Mouse (Mus musculus): Measurements from ENCODE around the gene Pde6g. TPM values are rescaled to one million over a fixed set of nuclear protein-coding genes. Genes with fewer than 3 reads are reported as not detected.

Pde6g gene
- total RNA-seq, 2 experiments from 2014 or later: 0.18 to 0.55 TPM

DNA sequence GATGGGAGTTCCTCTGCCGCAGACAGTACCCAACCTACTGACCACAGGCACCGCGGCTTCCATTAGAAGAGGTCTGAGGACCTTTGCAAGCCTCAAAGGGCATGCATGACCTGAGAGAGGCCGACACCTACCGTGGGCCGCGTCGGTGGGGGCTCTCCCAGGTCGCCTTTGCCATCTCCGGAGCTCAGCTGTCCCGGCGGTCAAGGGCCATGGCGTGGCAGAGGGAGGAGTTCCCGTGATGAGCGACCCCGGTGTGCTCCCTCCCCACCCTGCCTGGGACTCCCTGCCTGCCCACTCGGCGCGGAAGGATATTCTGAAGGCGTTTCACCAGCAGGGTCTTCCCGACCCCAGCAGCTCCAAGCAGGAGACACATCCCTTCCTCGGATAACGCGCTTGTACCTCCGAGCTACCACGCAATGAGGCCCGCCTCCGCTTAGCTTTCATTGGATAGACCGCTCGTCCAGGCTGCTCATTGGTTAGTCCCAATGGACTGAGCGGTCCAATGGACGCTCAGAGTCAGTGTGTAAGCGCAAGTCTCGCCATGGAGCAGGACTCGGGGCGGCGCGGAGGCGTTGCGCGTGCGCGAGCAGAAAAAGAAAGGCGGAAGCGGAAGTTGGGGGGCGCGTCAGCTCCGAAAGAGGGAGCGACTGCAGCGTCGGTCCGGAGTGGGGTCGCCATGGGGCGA, 13.9 kb upstream of the Pde6g start, which contains the start of gene Arl16:
Gene Arl16, minus strand, starts transcription at position 557 of the 685 bp plus-strand sequence.
- peak; percentile 96 for DNase-seq

DNA sequence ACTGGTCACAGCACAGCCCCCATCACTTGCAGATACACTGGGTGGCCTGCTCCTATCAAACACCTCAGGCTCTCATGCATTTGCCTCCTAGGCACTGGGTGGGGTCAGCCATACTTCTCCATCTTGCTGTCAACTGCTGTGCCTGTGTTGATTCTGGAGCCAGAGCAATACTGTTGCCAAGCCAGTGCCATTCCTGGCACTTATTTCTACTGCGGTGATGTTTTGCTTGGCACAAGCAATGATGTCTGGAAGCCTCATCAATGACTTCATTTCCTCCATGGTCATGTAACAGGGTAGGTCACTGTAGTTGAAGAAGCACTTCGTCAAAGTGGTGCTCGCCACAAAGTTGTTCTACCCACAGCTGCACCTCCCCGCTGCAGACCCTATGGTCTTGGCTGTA, 12.2 kb upstream of the Pde6g start:
- DNase-seq: no peak

DNA sequence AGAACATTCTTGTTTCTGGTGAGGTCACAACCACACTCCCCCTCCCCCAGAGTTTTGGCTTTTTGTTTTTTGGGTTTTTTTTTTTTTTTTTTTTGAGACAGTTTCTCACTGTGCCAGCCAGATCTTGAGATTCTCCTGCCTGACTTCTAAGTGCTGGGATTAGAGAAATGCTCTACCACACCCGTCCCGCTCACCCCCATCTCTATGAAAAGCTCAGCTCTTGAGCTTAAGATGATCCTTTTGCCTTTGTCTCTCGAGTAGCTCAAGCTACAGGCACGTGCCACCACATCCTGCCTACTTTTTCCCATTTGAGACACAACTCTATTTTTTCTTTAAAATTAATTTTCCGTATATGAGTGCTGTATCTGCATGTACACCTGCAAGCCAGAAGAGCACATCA, 11.1 kb upstream of the Pde6g start:
- no peak for DNase-seq

DNA sequence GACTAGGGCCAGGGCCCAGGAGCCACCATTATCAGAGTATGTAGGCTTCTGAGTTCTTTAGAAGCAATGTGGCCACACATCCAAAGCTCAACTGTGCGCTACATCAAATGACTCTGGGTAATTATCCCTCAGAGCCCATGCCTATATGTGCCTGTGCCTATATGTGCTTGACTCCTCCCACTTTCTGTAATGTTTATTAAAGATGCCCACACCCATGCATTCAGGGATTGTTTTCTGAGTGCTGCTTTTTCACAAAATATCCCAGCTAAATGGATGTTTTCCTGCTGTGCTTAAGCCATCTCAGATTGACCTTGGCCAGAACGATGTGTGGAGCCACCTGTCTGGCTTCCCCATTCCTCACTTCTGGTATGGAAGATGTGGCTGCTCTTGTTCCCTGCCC, 10.2 kb upstream of the Pde6g start:
- no peak for DNase-seq

DNA sequence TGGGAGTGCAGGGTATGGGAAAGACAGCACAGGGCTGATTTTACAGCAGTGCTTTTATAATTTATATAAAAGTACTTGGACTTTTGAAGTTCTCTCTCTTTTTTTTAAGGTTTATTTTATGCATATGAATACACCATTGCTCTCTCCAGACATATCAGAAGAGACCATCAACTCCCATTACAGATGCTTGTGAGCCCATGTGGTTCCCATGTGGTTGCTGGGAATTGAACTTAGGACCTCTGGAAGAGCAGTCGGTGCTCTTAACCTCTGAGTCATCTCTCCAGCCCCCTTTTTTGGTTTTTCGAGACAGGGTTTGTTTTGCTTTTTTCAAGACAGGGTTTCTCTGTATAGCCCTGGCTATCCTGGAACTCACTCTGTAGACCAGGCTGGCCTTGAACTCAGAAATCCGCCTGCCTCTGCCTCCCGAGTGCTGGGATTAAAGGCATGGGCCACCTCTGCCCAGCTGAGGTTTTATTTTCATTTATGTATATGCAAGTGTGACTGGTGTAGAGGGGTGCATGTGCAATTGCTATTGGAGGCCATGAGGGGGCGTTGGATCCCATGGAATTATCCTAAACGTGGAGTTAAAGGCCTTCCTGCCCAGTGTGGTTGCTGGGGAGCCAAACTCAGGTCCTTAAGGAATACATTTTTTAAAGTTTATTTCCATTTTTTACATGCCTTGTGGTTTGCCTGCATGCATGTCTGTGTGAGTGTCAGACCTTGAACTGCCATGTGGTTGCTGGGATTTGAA, 5.7 kb upstream of the Pde6g start:
- DNase-seq: no peak

DNA sequence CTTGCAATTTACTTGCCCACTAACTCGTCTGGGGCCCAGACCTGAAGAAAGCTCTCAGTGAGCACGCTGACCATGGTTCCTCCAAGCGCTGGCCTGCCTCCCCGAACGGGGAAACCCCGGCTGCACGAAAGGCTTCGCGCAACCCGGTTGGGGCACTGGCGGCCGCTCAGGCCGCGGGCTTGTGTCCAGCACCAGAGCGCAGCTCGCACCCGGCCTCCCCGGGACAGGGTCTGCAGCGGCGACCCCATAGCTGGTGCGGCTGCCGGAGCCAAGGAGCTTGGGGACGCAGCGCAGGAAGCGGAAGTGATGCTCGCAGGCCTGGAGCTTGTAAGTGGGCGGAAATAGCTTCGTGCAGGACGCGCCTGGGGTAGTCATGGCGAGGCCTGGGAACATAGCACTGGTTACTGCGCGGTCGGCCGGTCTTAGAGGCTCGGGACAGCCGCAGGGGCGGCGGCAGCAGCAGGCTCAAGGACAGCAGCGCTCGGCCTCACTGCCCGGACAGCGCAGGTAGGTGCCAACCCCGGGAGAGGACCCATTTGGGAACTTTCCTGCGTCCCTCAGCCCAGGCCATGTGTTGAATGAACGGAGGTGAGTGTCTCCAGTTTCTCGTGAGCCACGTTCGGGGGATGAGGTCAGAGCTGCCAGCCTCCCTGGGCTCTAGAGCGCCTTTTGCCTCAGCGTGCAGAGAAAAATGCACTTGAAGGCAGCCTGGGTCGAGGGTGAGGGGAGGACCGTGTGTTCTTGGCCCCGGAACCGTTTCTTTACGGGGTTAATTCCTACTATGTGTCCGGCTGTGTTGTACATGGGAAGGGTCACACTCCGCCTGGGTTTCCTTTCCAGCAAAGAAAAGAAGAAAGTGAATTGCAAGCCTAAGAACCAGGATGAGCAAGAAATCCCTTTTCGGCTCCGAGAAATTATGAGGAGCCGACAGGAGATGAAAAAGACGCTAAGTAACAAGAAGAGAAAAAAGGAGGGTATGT, 4.8 kb upstream of the Pde6g start, which contains the start of the genes Oxld1 and Ccdc137:
Gene Oxld1, minus strand, starts transcription at position 297 of the 980 bp plus-strand sequence.
Gene Ccdc137, plus strand, starts transcription at position 344 of the 980 bp plus-strand sequence.
- DNase-seq: peak; percentile 80

DNA sequence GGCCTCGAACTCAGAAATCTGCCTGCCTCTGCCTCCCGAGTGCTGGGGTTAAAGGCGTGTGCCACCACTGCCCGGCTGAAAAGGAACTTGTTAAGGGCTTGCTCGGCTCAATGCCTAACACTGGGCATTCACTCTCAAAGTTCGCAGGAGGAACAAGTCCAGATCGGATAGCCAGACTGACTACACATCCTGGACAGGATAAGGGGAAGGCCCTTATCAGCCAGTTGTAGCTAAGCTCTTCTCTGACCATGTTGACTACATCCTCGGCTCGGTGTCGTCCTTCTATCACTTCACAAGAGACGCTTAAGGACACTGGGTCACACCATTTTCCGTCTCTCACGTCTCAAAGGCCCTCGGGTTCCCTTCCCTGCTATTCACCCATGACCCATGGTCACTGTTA, 4.1 kb upstream of the Pde6g start:
- no peak for DNase-seq

DNA sequence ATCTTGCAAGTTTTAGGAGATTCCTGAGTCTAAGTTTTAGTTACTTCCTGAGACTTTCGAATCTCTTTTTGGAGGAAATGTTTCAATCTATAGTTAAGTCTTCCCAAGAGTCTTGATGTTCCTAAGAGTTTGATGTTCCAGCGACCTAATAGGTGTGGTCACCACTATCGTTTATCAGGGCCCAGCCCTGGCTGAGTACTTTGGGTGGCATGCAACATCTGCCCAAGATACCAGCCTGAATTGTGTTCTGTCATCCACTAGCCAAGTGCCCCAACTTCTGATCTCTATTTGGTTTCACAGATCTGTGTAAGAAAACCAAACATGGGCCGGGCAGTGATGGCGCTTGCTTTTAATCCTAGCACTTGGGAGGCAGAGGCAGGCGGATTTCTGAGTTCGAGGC, 2.1 kb upstream of the Pde6g start:
- no peak for DNase-seq

DNA sequence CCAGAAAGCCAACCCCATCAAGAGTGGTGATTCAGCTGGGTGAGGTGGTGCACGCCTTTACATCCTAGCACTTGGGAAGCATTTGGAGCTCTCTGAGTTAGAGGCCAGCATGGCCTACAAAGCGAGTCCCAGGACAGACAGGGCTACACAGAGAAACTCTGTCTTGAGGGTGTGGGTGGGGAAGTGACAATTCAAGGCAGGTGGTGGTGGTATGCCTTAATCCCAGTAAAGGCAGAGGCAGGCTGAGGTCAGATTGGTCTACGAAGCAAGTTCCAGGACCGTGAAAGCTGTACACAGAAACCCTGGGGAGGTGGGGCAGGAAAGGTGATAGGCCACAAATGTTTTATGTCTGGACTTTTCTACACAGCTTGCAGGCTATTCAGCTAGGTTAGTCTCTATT, 1.7 kb upstream of the Pde6g start:
- no peak for DNase-seq

DNA sequence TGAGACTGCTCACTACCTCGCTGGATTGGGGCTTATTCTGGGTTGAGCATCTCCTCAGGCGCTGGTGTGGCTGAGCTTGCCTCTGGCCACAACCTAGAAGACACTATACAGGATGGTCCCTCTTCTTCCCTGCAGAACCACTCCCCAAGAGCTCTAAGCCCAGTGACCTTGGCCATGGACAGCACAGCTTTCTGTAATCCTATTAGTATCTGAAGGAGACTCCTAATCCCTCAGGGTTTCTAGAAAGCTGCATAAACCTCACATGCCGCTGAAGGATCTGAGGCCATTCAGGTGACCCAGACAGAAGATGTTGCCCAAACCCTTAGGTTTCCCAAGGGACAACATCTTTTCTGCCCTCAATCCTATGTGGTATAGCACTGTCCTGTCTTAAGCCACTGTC, 1.1 kb downstream of the Pde6g start:
- DNase-seq: no peak

DNA sequence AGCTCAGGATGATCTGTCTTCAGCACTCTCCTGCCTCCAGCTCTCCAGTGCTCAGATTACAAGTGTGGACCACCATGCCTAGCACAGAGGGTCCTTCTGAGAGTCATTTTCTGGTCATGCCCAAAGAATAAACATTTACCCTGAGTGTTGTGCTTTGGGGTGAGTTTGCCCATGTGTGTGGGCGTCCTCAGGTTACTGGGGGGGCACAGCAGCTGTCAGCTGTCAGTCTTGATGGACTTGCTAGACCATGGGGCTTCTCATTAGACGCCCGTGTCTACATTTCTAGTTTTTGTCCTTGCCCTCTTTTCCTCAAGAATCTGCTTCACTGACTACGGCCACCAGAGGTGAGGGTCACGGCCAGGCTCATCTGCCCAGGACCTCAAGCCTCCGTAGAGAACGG, 6.1 kb downstream of the Pde6g start:
- DNase-seq: no peak

DNA sequence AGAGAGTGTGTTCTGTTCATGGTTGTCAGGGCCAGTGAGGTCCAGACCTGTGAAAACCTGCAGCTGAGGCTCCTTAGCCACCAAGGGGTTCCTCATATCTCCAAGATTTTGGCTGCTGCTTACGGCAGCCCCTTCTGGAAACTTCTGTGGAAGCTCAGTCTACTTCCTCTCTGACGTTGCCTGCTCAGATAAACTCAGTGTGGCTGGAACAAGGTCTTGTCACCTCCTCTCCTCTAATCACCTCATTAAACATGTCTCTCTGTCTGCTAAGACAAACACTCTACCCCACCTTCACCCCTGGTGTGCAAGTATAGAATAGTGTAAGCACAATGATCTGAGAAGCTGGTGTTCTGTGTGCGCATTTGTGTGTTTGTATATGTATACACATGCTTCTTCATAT, 7.8 kb downstream of the Pde6g start:
- DNase-seq: no peak

DNA sequence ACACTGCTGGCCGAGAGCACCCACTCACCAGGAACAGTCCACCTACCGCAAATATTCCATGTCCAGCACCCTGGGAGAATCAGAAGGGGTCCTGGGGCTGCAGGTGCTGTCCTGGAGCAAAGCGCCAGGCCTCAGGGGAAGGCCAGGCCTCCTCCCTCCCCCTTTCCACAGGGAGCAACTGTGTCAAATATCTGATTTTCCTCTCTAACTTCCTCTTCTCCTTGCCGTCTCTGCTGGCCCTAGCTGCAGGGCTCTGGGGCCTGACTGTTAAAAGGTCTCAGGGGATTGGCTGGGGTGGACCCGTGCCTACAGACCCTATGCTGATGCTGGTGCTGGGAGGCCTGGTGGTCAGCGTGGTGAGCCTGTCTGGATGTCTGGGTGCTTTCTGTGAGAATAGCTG, 9.2 kb downstream of the Pde6g start:
- DNase-seq: no peak

DNA sequence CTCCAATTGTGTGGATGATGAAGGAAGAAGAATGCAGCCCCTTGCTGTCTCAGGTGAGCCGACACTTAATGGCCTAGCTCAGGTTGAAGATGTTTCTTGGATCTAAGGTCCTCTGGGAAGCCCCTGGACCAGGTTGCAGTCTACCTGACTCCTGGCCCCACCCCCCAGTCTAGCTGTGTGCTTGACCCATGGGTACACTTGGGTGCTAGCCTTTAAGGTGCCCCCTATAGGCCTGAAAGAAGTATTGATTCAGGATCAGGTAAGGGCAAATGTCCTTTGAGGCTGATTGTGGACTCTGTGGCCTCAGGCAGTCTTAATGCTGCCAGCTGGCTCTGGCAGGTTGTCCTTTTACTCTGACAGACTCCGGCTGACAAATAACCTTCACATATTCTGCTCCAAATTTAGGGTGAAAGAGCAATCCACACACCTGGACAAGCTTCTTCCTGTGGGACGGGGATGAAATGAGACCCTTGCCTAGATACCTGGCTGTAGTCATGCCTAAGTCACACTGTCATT, 10.5 kb downstream of the Pde6g start:
- DNase-seq: no peak

DNA sequence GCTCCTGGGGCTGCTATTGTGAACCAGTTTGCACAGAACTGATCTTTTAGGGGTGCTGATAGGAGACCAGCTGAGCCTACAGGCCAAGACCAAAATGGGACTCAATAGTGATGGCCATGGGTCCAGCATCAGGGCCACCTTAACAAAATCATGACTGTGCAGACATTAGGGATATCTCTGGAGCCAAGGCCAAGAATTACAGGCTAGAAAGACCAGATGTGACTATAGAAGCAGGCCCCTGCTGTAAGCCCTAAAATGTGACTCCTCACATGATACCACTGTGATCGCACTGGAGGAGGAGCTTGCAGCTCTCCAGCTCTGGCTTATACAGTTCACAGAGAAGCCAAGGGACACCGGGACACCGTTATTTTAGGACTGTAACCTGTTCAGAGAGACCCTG, 11.0 kb downstream of the Pde6g start, which contains the start of gene Tspan10:
Gene Tspan10, plus strand, starts transcription at position 301 of the 400 bp plus-strand sequence.
- DNase-seq: no peak

DNA sequence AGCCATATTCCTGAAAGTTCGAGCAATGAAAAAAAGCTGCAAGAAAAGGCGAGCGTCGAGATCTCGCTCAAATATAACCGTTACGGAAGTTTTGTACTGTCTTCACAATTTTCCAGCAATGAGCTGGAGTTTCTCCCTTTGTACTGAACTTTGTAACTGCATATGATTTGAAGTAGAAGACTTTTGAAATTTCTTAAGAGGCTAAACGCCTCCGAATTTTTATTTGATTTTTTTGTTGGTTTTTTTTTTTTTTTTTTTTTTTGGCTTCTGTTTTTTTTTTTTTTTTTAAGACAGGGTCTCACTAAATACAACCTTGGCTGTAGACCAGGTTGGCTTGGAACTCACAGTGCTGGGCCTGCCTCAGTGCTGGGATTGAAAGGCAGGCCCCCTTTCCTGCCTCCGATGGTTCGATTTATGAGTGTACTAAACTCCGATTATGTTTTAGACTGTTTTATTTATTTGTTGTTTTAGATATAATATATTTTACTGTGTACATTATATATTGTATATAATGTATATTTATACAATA, 15.4 kb downstream of the Pde6g start:
- no peak for DNase-seq

DNA sequence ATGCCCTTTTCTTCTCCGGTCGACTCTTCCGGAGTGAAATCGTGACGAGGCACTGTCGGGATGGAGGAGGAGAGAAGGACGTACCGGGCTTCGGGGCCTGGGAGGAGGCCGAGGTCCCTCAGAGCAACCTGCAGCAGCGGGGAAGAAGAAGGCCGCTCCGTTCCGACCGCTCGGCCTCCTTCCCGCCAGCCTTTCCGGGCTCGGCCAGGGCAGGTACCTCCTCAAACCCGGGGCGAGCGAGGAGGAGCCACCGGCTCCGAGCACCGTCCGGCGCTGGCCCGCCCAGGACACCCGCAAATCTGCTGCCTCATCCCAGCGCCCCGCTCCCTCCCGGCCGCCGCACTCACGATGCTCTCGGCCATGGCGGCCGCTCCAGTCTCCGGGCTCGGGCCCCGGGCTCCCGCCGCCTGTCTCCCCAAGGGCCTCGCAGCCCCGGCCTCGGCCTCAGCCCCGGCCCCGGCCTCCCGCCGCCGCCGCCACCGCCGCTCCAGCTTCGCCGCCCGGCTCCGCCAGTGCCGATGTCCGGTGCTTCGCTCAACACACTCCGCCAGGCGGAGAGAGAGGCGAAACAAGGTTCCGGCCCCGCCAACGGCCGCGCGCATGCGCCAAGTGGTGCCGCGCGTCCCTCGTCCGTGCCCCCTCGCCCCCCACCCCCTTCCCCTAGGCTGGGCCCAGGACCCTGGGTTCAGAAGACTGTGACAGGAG, 16.0 kb downstream of the Pde6g start, which contains the start of gene Nploc4:
Gene Nploc4, minus strand, starts transcription at position 557 of the 705 bp plus-strand sequence.
- DNase-seq: peak; percentile 95

DNA sequence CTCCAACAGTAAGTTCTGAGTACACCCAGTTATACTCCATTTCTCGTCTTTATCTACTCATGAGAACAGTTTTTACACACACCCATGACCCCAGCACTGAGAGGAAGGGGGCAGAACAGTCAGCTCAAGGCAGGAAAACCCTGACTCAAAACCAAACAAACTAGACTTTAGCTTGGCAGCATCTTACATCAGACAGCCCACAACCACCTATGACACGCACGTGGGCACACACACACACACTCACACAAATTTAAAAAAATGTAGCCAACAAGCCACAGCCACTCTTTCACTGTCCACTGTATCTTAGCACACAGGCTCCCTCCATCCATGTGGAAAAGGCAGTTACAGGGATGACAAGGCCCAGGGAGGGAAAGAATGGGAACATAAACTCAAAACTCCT, 26.6 kb downstream of the Pde6g start:
- DNase-seq: no peak

DNA sequence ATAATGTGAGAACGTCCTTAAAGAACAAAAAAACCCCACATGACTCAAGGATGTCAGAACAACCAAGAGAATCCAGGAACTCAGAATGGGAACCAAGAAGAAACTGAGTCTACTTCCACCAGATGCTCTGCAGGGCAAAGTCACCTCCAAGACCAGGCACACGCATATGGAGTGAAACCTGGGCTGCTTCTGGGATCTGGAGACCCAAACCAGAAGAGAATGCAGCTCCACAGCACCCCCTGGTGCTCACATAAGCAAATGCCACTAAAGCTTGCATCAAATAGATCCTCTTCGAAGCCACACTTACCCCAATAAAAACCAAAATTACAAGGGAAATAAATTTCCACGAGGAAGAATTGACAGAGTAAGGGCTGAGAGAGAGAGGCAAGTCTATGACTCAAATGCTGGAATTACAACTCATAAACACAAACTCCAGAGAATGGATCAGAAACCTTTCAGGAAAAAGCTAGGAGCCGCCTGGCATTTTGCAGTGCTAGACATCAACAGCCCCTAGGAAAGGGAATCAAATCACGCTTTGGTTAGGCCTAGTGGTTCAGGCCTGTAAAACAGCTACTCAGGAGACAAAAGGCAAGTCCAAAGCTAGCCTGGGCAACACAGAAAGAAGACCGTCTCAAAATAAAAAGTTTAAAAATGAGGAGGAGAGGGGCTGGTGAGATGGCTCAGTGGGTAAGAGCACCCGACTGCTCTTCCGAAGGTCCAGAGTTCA, 29.6 kb downstream of the Pde6g start:
- DNase-seq: peak; percentile 79
